Mouse (Mus musculus) liver, embryonic 14.5 days (tissue): ENCODE data around the gene Cdh11.

ENCODE experiments used
- CTCF ChIP-seq: IDR thresholded peaks from 2 replicates; pipeline ENCODE4 v1.5.1; 2016; ENCODE audit warnings: antibody characterized with exemption, low read depth, control low read depth
- EP300 ChIP-seq: IDR thresholded peaks from 2 replicates; pipeline ENCODE4 v1.6.1; 2016; ENCODE audit warnings: antibody characterized with exemption, low read depth

DNA sequence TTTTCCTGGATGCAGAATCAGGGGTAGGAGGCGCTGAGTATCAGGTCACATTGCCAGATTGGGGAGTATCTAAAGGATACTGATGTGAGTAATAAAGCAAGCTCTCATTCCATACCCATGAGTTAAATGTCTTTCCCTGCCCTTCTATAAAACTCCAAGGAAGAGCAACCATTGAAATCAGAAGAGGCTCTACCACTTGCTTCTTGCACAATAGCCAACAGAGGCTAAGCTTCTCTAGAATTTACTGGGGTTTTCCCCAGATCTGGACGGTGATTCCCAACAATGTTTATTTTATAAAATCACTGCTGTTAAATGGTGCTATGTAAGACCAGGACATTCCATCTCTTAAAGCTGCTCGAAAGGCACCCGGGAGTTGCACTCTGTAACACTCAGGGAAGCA lies 44.5 kb downstream of the Cdh11 start:
- TF ChIP-seq CTCF (no peak), EP300 (no peak)
